Mouse (Mus musculus) intestine, postnatal 0 days (tissue): Measurements from ENCODE around the gene Sct. TPM values are rescaled to one million over a fixed set of nuclear protein-coding genes. Genes with fewer than 3 reads are reported as not detected.

Experiments
- ATAC-seq: fragments of 200-750 bp; cut with Nextera tagmentation; 2 replicates; pipeline ENCODE4 v1.8.0; 2017; ENCODE audit warnings: mild to moderate bottlenecking, moderate TSS enrichment, moderate library complexity
- H3K27ac ChIP-seq: fragments of 300-500 bp; sonication (generic); 2 replicates; pipeline ENCODE4 v1.5.1; 2014; ENCODE audit warnings: mild to moderate bottlenecking, low read depth, low read length, moderate library complexity
- H3K27me3 ChIP-seq: fragments of 300-500 bp; sonication (generic); replicated peaks from 2 replicates; pipeline ENCODE4 v1.6.1; 2014; ENCODE audit warnings: low read length, mixed read lengths; ENCODE audit not compliant: control insufficient read depth, insufficient read depth
- H3K36me3 ChIP-seq: fragments of 300-500 bp; sonication (generic); 2 replicates; pipeline ENCODE4 v1.6.1; 2014; ENCODE audit warnings: mild to moderate bottlenecking, moderate library complexity; ENCODE audit not compliant: control insufficient read depth, insufficient read depth
- H3K4me1 ChIP-seq: fragments of 300-500 bp; sonication (generic); replicated peaks from 2 replicates; pipeline ENCODE4 v1.6.1; 2014; ENCODE audit warnings: antibody characterized with exemption, low read length, mixed read lengths; ENCODE audit not compliant: control insufficient read depth, insufficient read depth
- H3K4me2 ChIP-seq: fragments of 300-500 bp; sonication (generic); replicated peaks from 2 replicates; pipeline ENCODE4 v1.6.1; 2014; ENCODE audit warnings: low read depth, mild to moderate bottlenecking, moderate library complexity
- H3K4me3 ChIP-seq: fragments of 300-500 bp; sonication (generic); 2 replicates; pipeline ENCODE4 v1.5.1; 2014; ENCODE audit warnings: low read depth, low read length
- H3K9ac ChIP-seq: fragments of 300-500 bp; sonication (generic); 2 replicates; pipeline ENCODE4 v1.6.1; 2014; ENCODE audit warnings: mild to moderate bottlenecking, low read depth, low read length
- H3K9me3 ChIP-seq: fragments of 300-500 bp; sonication (generic); 2 replicates; pipeline ENCODE4 v1.6.1; 2016; ENCODE audit warnings: mixed run types; ENCODE audit not compliant: control insufficient read depth
- CTCF ChIP-seq: sonication (generic); IDR thresholded peaks from 2 replicates; pipeline ENCODE4 v1.5.1; 2016; ENCODE audit warnings: low read depth, mild to moderate bottlenecking, control low read depth, antibody characterized with exemption, moderate library complexity
- WGBS: fragments of 180-500 bp; shearing (Covaris S2); extraction: QIAGEN DNeasy Blood & Tissue Kit; methylation state at CpG from one replicate; pipeline ENCODE4 v1.1.7; 2014; 5-methylcytosine and 5-hydroxymethylcytosine counted together
- polyA plus RNA-seq: library from polyadenylated mRNA; unstranded; fragments of >200 nt; fragmentation: Nextera tagmentation; extraction: Ambion mirVana; gene quantifications from 2 replicates; pipeline ENCODE4 v1.2.1, GENCODE M21; 2015

Gene Sct
- polyA plus RNA-seq, 1 experiment from 2014 or later, result 368 TPM

- 49% methylated on average over 11 of the region's 11 CpGs for WGBS
- 0 out of 2 replicates have a peak overlapping the region, but pooled peaks have one; percentile 60 for H3K9ac ChIP-seq
Observed at GRCm38 (mm10) chr7:141277701-141278678, 943 bp downstream of the Sct start.

GRCm38 (mm10) chr7:141276546-141276945, 2.4 kb downstream of the Sct start, which contains the start of gene Cdhr5:
Gene Cdhr5 (minus strand): TSS chr7:141276786.
- 0 out of 2 replicates have a peak, but pooled peaks cover 6% of the 10 kb centered on the region for H3K4me1 ChIP-seq
- peak; percentile 80 for ATAC-seq
- H3K9me3 ChIP-seq, result no peaks in the 10 kb centered on the region
- H3K27ac ChIP-seq, result peak within 1 kb of the TSS; percentile 93
- H3K27me3 ChIP-seq, result no peaks in the 10 kb centered on the region
- H3K4me3 ChIP-seq, result peak within 1 kb of the TSS; percentile 47
- TF ChIP-seq CTCF, result no peak
- H3K4me2 ChIP-seq, result peak within 1 kb of the TSS; percentile 65
- peak within 1 kb of the TSS; percentile 66 for H3K9ac ChIP-seq
- peaks cover 18% of the 10 kb centered on the region; the same call in 1 of the 2 replicates for H3K36me3 ChIP-seq
- 20% methylated on average over 11 of the region's 11 CpGs for WGBS

More at GRCm38 (mm10) chr7:141277701-141278678, 943 bp downstream of the Sct start:
- 0 out of 2 replicates have a peak, but pooled peaks cover 6% of the 10 kb centered on the region for H3K4me1 ChIP-seq
- H3K27ac ChIP-seq, result peak overlapping the region; percentile 93
- no peaks in the 10 kb centered on the region for H3K9me3 ChIP-seq
- H3K4me3 ChIP-seq, result peak overlapping the region; percentile 45; the same call in 1 of the 2 replicates
- no peaks in the 10 kb centered on the region for H3K27me3 ChIP-seq
- peak; percentile 48 for ATAC-seq
- peak overlapping the region; percentile 97 for H3K4me2 ChIP-seq
- H3K36me3 ChIP-seq, result peaks cover 3% of the 10 kb centered on the region; the same call in 1 of the 2 replicates
- no peak for TF ChIP-seq CTCF

GRCm38 (mm10) chr7:141275356-141275755, 3.6 kb downstream of the Sct start:
- peak overlapping the region; percentile 47 for H3K4me3 ChIP-seq
- H3K4me2 ChIP-seq, result peak overlapping the region; percentile 65
- peaks cover 22% of the 10 kb centered on the region for H3K36me3 ChIP-seq
- H3K9ac ChIP-seq, result peak overlapping the region; percentile 66; the same call in 1 of the 2 replicates
- H3K27ac ChIP-seq, result peak overlapping the region; percentile 93; the same call in 1 of the 2 replicates
- TF ChIP-seq CTCF, result no peak
- no peaks in the 10 kb centered on the region for H3K27me3 ChIP-seq
- ATAC-seq, result no peak
- WGBS, result 65% methylated on average over 9 of the region's 9 CpGs
- no peaks in the 10 kb centered on the region for H3K9me3 ChIP-seq
- H3K4me1 ChIP-seq, result 0 out of 2 replicates have a peak, but pooled peaks cover 6% of the 10 kb centered on the region

GRCm38 (mm10) chr7:141270631-141271030, 8.3 kb downstream of the Sct start:
- H3K36me3 ChIP-seq, result peaks cover 37% of the 10 kb centered on the region

GRCm38 (mm10) chr7:141269273-141269545, 9.7 kb downstream of the Sct start:
- peaks cover 40% of the 10 kb centered on the region for H3K36me3 ChIP-seq
- H3K4me2 ChIP-seq, result peak overlapping the region; percentile 21; the same call in 1 of the 2 replicates
- H3K4me1 ChIP-seq, result peaks cover 3% of the 10 kb centered on the region; the same call in 1 of the 2 replicates
- H3K27me3 ChIP-seq, result no peaks in the 10 kb centered on the region
- no peak overlapping the region for H3K9ac ChIP-seq
- TF ChIP-seq CTCF, result no peak
- ATAC-seq, result no peak
- WGBS, result 73% methylated on average over 14 of the region's 14 CpGs
- H3K9me3 ChIP-seq, result no peaks in the 10 kb centered on the region
- H3K4me3 ChIP-seq, result no peak overlapping the region
- no peak overlapping the region for H3K27ac ChIP-seq

More at GRCm38 (mm10) chr7:141270631-141271030, 8.3 kb downstream of the Sct start:
- Histone ChIP-seq H3K27ac (no peak overlapping the region), H3K4me2 (no peak overlapping the region), H3K9me3 (no peaks in the 10 kb centered on the region), H3K27me3 (no peaks in the 10 kb centered on the region), H3K4me1 (no peaks in the 10 kb centered on the region), H3K9ac (no peak overlapping the region), H3K4me3 (no peak overlapping the region)
- no peak for TF ChIP-seq CTCF
- WGBS, result 81% methylated on average over 3 of the region's 3 CpGs
- no peak for ATAC-seq
